Mouse (Mus musculus) brown adipose tissue, adult 24 weeks (tissue): ENCODE results near the gene Tmprss11d. TPM values are rescaled to one million over a fixed set of nuclear protein-coding genes. Genes with fewer than 3 reads are reported as not detected.

Experiments used
- polyA plus RNA-seq: library from polyadenylated mRNA; stranded (reverse); fragments of >200 nt; gene quantifications from 2 replicates; pipeline ENCODE4 v1.2.4, GENCODE M21; 2012; ENCODE audit not compliant: missing spikeins, insufficient read depth, insufficient read length

Gene Tmprss11d
- polyA plus RNA-seq, 1 experiment: not detected

Other genes starting within 250 kb of the Tmprss11d start
- 4.8 and 7.1 TPM in 2 replicates for gene Uba6, start 200.6 kb downstream of the Tmprss11d start, polyA plus RNA-seq
- not detected in 2 replicates for gene Gnrhr, start 175.5 kb downstream of the Tmprss11d start, polyA plus RNA-seq
- not detected in 2 replicates for gene Tmprss11c, start 84.1 kb downstream of the Tmprss11d start, polyA plus RNA-seq
- gene Tmprss11a, start 95.6 kb upstream of the Tmprss11d start, polyA plus RNA-seq: 1.9 TPM in 1 of 2 replicates, not detected in the other
- gene Tmprss11g, start 145.2 kb upstream of the Tmprss11d start, polyA plus RNA-seq: not detected in 2 replicates